Mouse (Mus musculus) C2C12 (cell line): Measurements from ENCODE around the gene Sertad2.

Experiments used
- CEBPB ChIP-seq: IDR thresholded peaks from one replicate; pipeline ENCODE4 v1.6.1; 2011; ENCODE audit warnings: low read depth, mild to moderate bottlenecking, control low read depth, moderate library complexity
- CTCF ChIP-seq: IDR thresholded peaks from one replicate; pipeline ENCODE4 v1.5.1; 2011; ENCODE audit not compliant: control insufficient read depth, insufficient read depth, insufficient read length
- FOSL1 ChIP-seq: IDR thresholded peaks from one replicate; pipeline ENCODE4 v1.8.0; 2011; ENCODE audit warnings: mild to moderate bottlenecking, low read length; ENCODE audit not compliant: poor library complexity, insufficient read depth, severe bottlenecking
- MAX ChIP-seq: IDR thresholded peaks from one replicate; pipeline ENCODE4 v1.6.1; 2011; ENCODE audit warnings: mild to moderate bottlenecking, control low read depth
- MYOD1 ChIP-seq: IDR thresholded peaks from one replicate; pipeline ENCODE4 v1.6.1; 2011; ENCODE audit warnings: low read depth; ENCODE audit not compliant: control insufficient read depth, insufficient read length
- MYOG ChIP-seq: IDR thresholded peaks from one replicate; pipeline ENCODE4 v1.6.1; 2011; ENCODE audit not compliant: control insufficient read depth, insufficient read length; ENCODE audit errors: extremely low read depth
- USF1 ChIP-seq: IDR thresholded peaks from one replicate; pipeline ENCODE4 v1.6.1; 2011; ENCODE audit warnings: low read depth, mild to moderate bottlenecking, control low read depth, moderate library complexity

GRCm38 (mm10) chr11:20651166-20651565, 108.1 kb downstream of the Sertad2 start:
- TF ChIP-seq CTCF (no peak), MAX (no peak), MYOD1 (no peak), USF1 (no peak), MYOG (no peak), CEBPB (no peak), FOSL1 (no peak)
